8 mouse cellular contexts compared by ENCODE assay signal in genomic region chr2:92376300-92376699, GRCm38 (mm10). TPM values are rescaled to one million over a fixed set of nuclear protein-coding genes. Genes with fewer than 3 reads are reported as not detected.
DNase-seq lines count a peak whose midpoint lies in the region; ATAC-seq lines count a peak whose summit lies in the region.

No protein-coding gene starts in this region.

- peak overlapping the region; percentile 96 for H3K4me2 ChIP-seq in lung, embryonic 15.5 days
- peak overlapping the region; percentile 90 for H3K4me2 ChIP-seq in embryonic facial prominence, embryonic 15.5 days (replicated peaks)
- peak overlapping the region; percentile 89 for H3K4me2 ChIP-seq in intestine, embryonic 15.5 days (replicated peaks)
- peak overlapping the region; percentile 98 for H3K4me2 ChIP-seq in neural tube, embryonic 13.5 days

- no peak for ATAC-seq in lung, embryonic 15.5 days (ENCODE audit: borderline replicate concordance, extremely low read depth, low FRiP score, low TSS enrichment)
- ATAC-seq in embryonic facial prominence, embryonic 15.5 days (ENCODE audit: insufficient number of reproducible peaks, low FRiP score, low TSS enrichment, low read depth): no peak
- no peak for ATAC-seq in intestine, embryonic 15.5 days
- no peak for ATAC-seq in neural tube, embryonic 13.5 days (ENCODE audit: low read depth)

- H3K27me3 ChIP-seq in lung, embryonic 15.5 days: peaks cover 10% of the 10 kb centered on the region
- H3K27me3 ChIP-seq in embryonic facial prominence, embryonic 15.5 days: peaks cover 9% of the 10 kb centered on the region
- no peaks in the 10 kb centered on the region for H3K27me3 ChIP-seq in intestine, embryonic 15.5 days (replicated peaks)
- H3K27me3 ChIP-seq in neural tube, embryonic 13.5 days: peaks cover 14% of the 10 kb centered on the region

- H3K4me1 ChIP-seq in lung, embryonic 15.5 days: peaks cover 39% of the 10 kb centered on the region
- peaks cover 38% of the 10 kb centered on the region for H3K4me1 ChIP-seq in embryonic facial prominence, embryonic 15.5 days
- peaks cover 30% of the 10 kb centered on the region for H3K4me1 ChIP-seq in intestine, embryonic 15.5 days (replicated peaks)
- peaks cover 44% of the 10 kb centered on the region for H3K4me1 ChIP-seq in neural tube, embryonic 13.5 days (replicated peaks)

- H3K36me3 ChIP-seq in lung, embryonic 15.5 days: peaks cover 31% of the 10 kb centered on the region; the same call in 1 of the 2 replicates
- H3K36me3 ChIP-seq in embryonic facial prominence, embryonic 15.5 days: peaks cover 39% of the 10 kb centered on the region
- 0 out of 2 replicates have a peak, but pooled peaks cover 6% of the 10 kb centered on the region for H3K36me3 ChIP-seq in intestine, embryonic 15.5 days
- peaks cover 43% of the 10 kb centered on the region for H3K36me3 ChIP-seq in neural tube, embryonic 13.5 days

- peak overlapping the region; percentile 88 for H3K4me3 ChIP-seq in lung, embryonic 15.5 days
- peak overlapping the region; percentile 81 for H3K4me3 ChIP-seq in embryonic facial prominence, embryonic 15.5 days (replicated peaks)
- H3K4me3 ChIP-seq in intestine, embryonic 15.5 days (replicated peaks): peak overlapping the region; percentile 75
- H3K4me3 ChIP-seq in neural tube, embryonic 13.5 days: peak overlapping the region; percentile 85

- no peaks in the 10 kb centered on the region for H3K9me3 ChIP-seq in lung, embryonic 15.5 days
- no peaks in the 10 kb centered on the region for H3K9me3 ChIP-seq in embryonic facial prominence, embryonic 15.5 days (replicated peaks)
- no peaks in the 10 kb centered on the region for H3K9me3 ChIP-seq in intestine, embryonic 15.5 days
- no peaks in the 10 kb centered on the region for H3K9me3 ChIP-seq in neural tube, embryonic 13.5 days

- no peak for DNase-seq in lung, adult 18-20 months
- no peak for DNase-seq in ovary, postnatal 14 days (ENCODE audit: low spot score)
- no peak for DNase-seq in spleen, adult 18-20 months
- DNase-seq in thymus, postnatal 14 days: no peak

- H3K9ac ChIP-seq in lung, embryonic 15.5 days: peak overlapping the region; percentile 69; the same call in 1 of the 2 replicates
- H3K9ac ChIP-seq in embryonic facial prominence, embryonic 15.5 days: no peak overlapping the region
- H3K9ac ChIP-seq in intestine, embryonic 15.5 days: peak overlapping the region; percentile 69
- H3K9ac ChIP-seq in neural tube, embryonic 13.5 days: peak overlapping the region; percentile 85

- no peak overlapping the region for H3K27ac ChIP-seq in lung, embryonic 15.5 days
- H3K27ac ChIP-seq in embryonic facial prominence, embryonic 15.5 days (replicated peaks): no peak overlapping the region
- H3K27ac ChIP-seq in intestine, embryonic 15.5 days: no peak overlapping the region
- H3K27ac ChIP-seq in neural tube, embryonic 13.5 days (replicated peaks): no peak overlapping the region

- 70% methylated on average over 6 of the region's 6 CpGs for WGBS in lung, embryonic 15.5 days
- 83% methylated on average over 6 of the region's 6 CpGs for WGBS in embryonic facial prominence, embryonic 15.5 days
- WGBS in intestine, embryonic 15.5 days: 84% methylated on average over 6 of the region's 6 CpGs
- 83% methylated on average over 6 of the region's 6 CpGs for WGBS in neural tube, embryonic 13.5 days

RNA-seq across cellular contexts. Expression of gene Large2, which starts 1.6 kb away (rescaled TPM):
- 17.0 and 18.7 TPM in 2 replicates for polyA plus RNA-seq in lung, embryonic 15.5 days (2015; fragmentation: Nextera tagmentation; extraction: Ambion mirVana)
- polyA plus RNA-seq in embryonic facial prominence, embryonic 15.5 days (2015; fragmentation: Nextera tagmentation; extraction: Ambion mirVana): 22.5 and 23.6 TPM in 2 replicates
- 10.0 and 11.8 TPM in 2 replicates for polyA plus RNA-seq in intestine, embryonic 15.5 days (2015; fragmentation: Nextera tagmentation; extraction: Ambion mirVana)
- polyA plus RNA-seq in neural tube, embryonic 13.5 days (2015; fragmentation: Nextera tagmentation; extraction: Ambion mirVana): 0.74 and 1.4 TPM in 2 replicates

RNA-seq across cellular contexts. Expression of gene Pex16, which starts 1.8 kb away (rescaled TPM):
- 23.8 and 24.0 TPM in 2 replicates for polyA plus RNA-seq in lung, embryonic 15.5 days (2015; fragmentation: Nextera tagmentation; extraction: Ambion mirVana)
- polyA plus RNA-seq in embryonic facial prominence, embryonic 15.5 days (2015; fragmentation: Nextera tagmentation; extraction: Ambion mirVana): 27.8 and 28.8 TPM in 2 replicates
- polyA plus RNA-seq in intestine, embryonic 15.5 days (2015; fragmentation: Nextera tagmentation; extraction: Ambion mirVana): 41.6 and 45.8 TPM in 2 replicates
- polyA plus RNA-seq in neural tube, embryonic 13.5 days (2015; fragmentation: Nextera tagmentation; extraction: Ambion mirVana): 31.6 and 35.0 TPM in 2 replicates

RNA-seq across cellular contexts. Expression of gene 1700029I15Rik, which starts 6.0 kb away (rescaled TPM):
- 2.5 and 3.0 TPM in 2 replicates for polyA plus RNA-seq in lung, embryonic 15.5 days (2015; fragmentation: Nextera tagmentation; extraction: Ambion mirVana)
- polyA plus RNA-seq in embryonic facial prominence, embryonic 15.5 days (2015; fragmentation: Nextera tagmentation; extraction: Ambion mirVana): 3.4 and 6.3 TPM in 2 replicates
- polyA plus RNA-seq in intestine, embryonic 15.5 days (2015; fragmentation: Nextera tagmentation; extraction: Ambion mirVana): 2.9 and 3.0 TPM in 2 replicates
- polyA plus RNA-seq in neural tube, embryonic 13.5 days (2015; fragmentation: Nextera tagmentation; extraction: Ambion mirVana): 6.4 TPM in 2 replicates

RNA-seq across cellular contexts. Expression of gene Mapk8ip1, which starts 24.8 kb away (rescaled TPM):
- 15.1 and 15.2 TPM in 2 replicates for polyA plus RNA-seq in lung, embryonic 15.5 days (2015; fragmentation: Nextera tagmentation; extraction: Ambion mirVana)
- 34.0 and 34.6 TPM in 2 replicates for polyA plus RNA-seq in embryonic facial prominence, embryonic 15.5 days (2015; fragmentation: Nextera tagmentation; extraction: Ambion mirVana)
- 19.4 and 21.3 TPM in 2 replicates for polyA plus RNA-seq in intestine, embryonic 15.5 days (2015; fragmentation: Nextera tagmentation; extraction: Ambion mirVana)
- 138 and 152 TPM in 2 replicates for polyA plus RNA-seq in neural tube, embryonic 13.5 days (2015; fragmentation: Nextera tagmentation; extraction: Ambion mirVana)

RNA-seq across cellular contexts. Expression of gene Cry2, which starts 57.5 kb away (rescaled TPM):
- polyA plus RNA-seq in lung, embryonic 15.5 days (2015; fragmentation: Nextera tagmentation; extraction: Ambion mirVana): 23.6 and 25.7 TPM in 2 replicates
- polyA plus RNA-seq in embryonic facial prominence, embryonic 15.5 days (2015; fragmentation: Nextera tagmentation; extraction: Ambion mirVana): 30.6 and 33.9 TPM in 2 replicates
- polyA plus RNA-seq in intestine, embryonic 15.5 days (2015; fragmentation: Nextera tagmentation; extraction: Ambion mirVana): 14.5 and 15.8 TPM in 2 replicates
- polyA plus RNA-seq in neural tube, embryonic 13.5 days (2015; fragmentation: Nextera tagmentation; extraction: Ambion mirVana): 35.9 and 37.7 TPM in 2 replicates
